Mouse (Mus musculus): ENCODE data around the gene Gapvd1.

GRCm38 (mm10) chr2:34708675-34709074 lies 46.4 kb downstream of the Gapvd1 start:
- no peak for TF ChIP-seq POLR2A (IDR thresholded peaks at IDR 0.05; ENCODE audit: borderline replicate concordance, control insufficient read depth, low read depth, low read length)
- no peak for TF ChIP-seq CTCF (IDR thresholded peaks at IDR 0.05; ENCODE audit: control insufficient read depth, insufficient read depth, low read length)
